Mouse (Mus musculus) midbrain, postnatal 0 days (tissue): ENCODE measurements around the gene Lgsn. TPM values are rescaled to one million over a fixed set of nuclear protein-coding genes. Genes with fewer than 3 reads are reported as not detected.

Source experiments
- ATAC-seq: fragments of 200-750 bp; cut with Nextera tagmentation; 2 replicates; pipeline ENCODE4 v1.8.0; 2017; ENCODE audit warnings: moderate number of reproducible peaks, mild to moderate bottlenecking, moderate TSS enrichment, moderate library complexity; ENCODE audit not compliant: low FRiP score
- DNase-seq: peaks from one replicate; pipeline ENCODE4 v3.0.0-alpha.2; 2015; ENCODE audit warnings: low spot score
- H3K27ac ChIP-seq: fragments of 300-500 bp; sonication (generic); 2 replicates; pipeline ENCODE4 v1.5.1; 2014; ENCODE audit warnings: low read depth, mild to moderate bottlenecking, low read length, mixed read lengths
- H3K27me3 ChIP-seq: fragments of 300-500 bp; sonication (generic); 2 replicates; pipeline ENCODE4 v1.6.1; 2014; ENCODE audit warnings: low read length, control low read depth, mixed read lengths; ENCODE audit not compliant: insufficient read depth
- H3K36me3 ChIP-seq: fragments of 300-500 bp; sonication (generic); 2 replicates; pipeline ENCODE4 v1.6.1; 2014; ENCODE audit warnings: low read length, control low read depth, mixed read lengths; ENCODE audit not compliant: insufficient read depth
- H3K4me1 ChIP-seq: fragments of 300-500 bp; sonication (generic); 2 replicates; pipeline ENCODE4 v1.6.1; 2014; ENCODE audit warnings: mild to moderate bottlenecking, control low read depth, antibody characterized with exemption, low read length, mixed read lengths; ENCODE audit not compliant: insufficient read depth
- H3K4me2 ChIP-seq: fragments of 300-500 bp; sonication (generic); 2 replicates; pipeline ENCODE4 v1.6.1; 2014; ENCODE audit warnings: low read depth, mild to moderate bottlenecking, low read length, mixed read lengths; ENCODE audit not compliant: poor library complexity, severe bottlenecking
- H3K4me3 ChIP-seq: fragments of 300-500 bp; sonication (generic); 2 replicates; pipeline ENCODE4 v1.5.1; 2014; ENCODE audit warnings: low read depth, mild to moderate bottlenecking, low read length, moderate library complexity
- H3K9ac ChIP-seq: fragments of 300-500 bp; sonication (generic); replicated peaks from 2 replicates; pipeline ENCODE4 v1.6.1; 2014; ENCODE audit warnings: mild to moderate bottlenecking, low read length, moderate library complexity, mixed read lengths; ENCODE audit not compliant: poor library complexity, severe bottlenecking
- H3K9me3 ChIP-seq: fragments of 300-500 bp; sonication (generic); 2 replicates; pipeline ENCODE4 v1.6.1; 2016; ENCODE audit warnings: low read length, control low read depth
- CTCF ChIP-seq: IDR thresholded peaks from 2 replicates; pipeline ENCODE4 v1.5.1; 2016; ENCODE audit warnings: antibody characterized with exemption, mild to moderate bottlenecking
- WGBS: fragments of 180-500 bp; shearing (Covaris S2); extraction: QIAGEN DNeasy Blood & Tissue Kit; methylation state at CpG from one replicate; pipeline ENCODE4 v1.1.7; 2014; 5-methylcytosine and 5-hydroxymethylcytosine counted together
- polyA plus RNA-seq: library from polyadenylated mRNA; unstranded; fragments of >200 nt; fragmentation: Nextera tagmentation; extraction: Ambion mirVana; gene quantifications from 2 replicates; pipeline ENCODE4 v1.2.1, GENCODE M21; 2015
- total RNA-seq: library from RNA; depleted of rRNA; stranded (reverse); fragments of >200 nt; gene quantifications from 2 replicates; pipeline ENCODE4 v1.2.3, GENCODE M21; 2014; rRNA removed

Gene Lgsn
- not detected in 2 replicates for total RNA-seq
- polyA plus RNA-seq, result not detected in 2 replicates

DNA sequence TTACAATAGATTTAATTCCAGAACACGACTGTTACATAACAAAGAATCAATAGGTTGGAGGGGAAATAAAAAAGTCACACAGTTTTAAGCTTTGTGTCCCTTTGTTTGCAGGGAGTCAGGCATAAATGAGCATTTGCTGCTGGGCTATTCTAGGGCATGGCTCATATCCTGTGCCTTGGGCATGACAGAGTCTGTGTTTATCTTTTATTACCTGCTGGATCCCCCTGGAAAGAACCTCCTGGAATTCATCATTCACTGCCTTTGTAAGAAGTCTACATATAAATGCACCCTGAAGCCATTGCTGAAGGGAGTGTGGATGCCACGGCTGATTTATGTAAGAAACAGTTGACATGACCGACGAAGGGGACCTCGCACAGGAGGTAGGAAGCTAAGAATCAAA, at the start of gene Lgsn:
Gene Lgsn, plus strand, starts transcription at position 301 of the 400 bp plus-strand sequence.
- Histone ChIP-seq H3K4me2 (no peak within 1 kb of the TSS), H3K4me3 (no peak within 1 kb of the TSS), H3K27ac (no peak within 1 kb of the TSS), H3K36me3 (no peaks in the 10 kb centered on the region), H3K9me3 (no peaks in the 10 kb centered on the region), H3K9ac (no peak within 1 kb of the TSS), H3K27me3 (no peaks in the 10 kb centered on the region), H3K4me1 (no peaks in the 10 kb centered on the region)
- ATAC-seq (no peak), DNase-seq (no peak)
- WGBS, result 66% methylated on average over 5 of the region's 5 CpGs
- TF ChIP-seq CTCF, result no peak

DNA sequence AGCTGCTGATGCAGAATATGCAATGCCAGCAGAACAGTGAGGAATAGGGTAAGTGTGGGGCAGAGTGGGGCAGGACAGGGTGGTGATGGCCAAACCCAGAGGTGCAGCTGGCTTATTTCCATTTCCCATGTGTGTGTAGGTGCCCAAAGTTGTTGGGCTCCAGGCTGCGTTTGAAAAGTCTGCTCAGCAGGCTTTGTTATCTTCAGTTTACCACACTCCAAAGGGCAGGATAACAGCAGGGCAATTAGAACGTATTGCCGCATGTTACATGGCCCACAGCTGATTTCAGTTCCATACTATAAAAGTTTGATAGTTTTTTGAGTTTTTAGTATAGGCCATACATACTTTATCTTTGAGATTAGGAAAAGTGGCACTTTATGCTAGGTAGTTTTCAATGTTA, 37.8 kb upstream of the Lgsn start:
- Histone ChIP-seq H3K4me3 (no peak overlapping the region), H3K4me1 (no peaks in the 10 kb centered on the region), H3K4me2 (no peak overlapping the region), H3K36me3 (no peaks in the 10 kb centered on the region), H3K9ac (no peak overlapping the region), H3K27me3 (no peaks in the 10 kb centered on the region), H3K9me3 (no peaks in the 10 kb centered on the region), H3K27ac (no peak overlapping the region)
- no peak for ATAC-seq
- no peak for TF ChIP-seq CTCF
- 79% methylated on average over 3 of the region's 3 CpGs for WGBS
- no peak for DNase-seq

DNA sequence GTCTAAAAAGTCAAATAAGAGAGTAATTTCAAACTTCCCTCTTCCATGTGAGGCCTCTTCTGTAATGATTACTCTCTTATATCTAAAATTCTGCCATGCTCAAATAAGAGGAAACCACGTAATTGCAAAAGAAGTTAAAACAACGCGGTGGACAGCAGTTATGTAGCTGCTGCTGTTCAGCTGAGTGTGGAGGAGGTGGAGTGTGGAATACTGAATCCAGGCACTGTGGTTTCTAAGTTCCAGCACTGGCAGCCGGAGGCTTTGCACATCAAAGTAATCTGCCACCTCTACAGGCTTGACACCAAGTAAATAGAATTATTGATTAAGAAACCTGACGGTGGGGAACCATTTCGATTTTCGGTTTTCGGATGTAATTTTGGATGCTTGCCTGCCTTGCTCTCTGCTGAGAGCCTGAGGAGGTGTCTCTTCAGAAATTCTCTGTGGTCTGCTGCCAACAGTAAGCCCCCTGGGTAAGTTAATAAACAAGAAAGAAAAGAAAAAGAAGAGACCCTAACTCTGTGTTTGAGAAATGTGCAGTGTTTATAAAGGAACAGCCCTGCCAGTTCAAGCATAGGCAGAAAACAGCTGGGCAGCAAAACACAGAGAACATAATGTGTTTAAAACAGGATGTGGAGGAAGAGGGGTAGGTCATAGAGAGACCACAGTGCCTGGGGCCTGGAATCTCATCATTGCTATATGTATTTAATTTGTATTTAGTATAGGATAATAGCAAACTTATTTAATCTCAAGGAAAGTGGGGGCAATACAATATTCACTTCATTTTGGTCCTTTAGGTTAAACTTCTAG, 33.7 kb upstream of the Lgsn start:
- no peak overlapping the region for H3K4me2 ChIP-seq
- ATAC-seq (no peak), DNase-seq (peak; percentile 4)
- H3K9ac ChIP-seq, result no peak overlapping the region
- no peaks in the 10 kb centered on the region for H3K27me3 ChIP-seq
- H3K4me3 ChIP-seq, result no peak overlapping the region
- H3K9me3 ChIP-seq, result no peaks in the 10 kb centered on the region
- WGBS, result 45% methylated on average over 8 of the region's 8 CpGs
- no peaks in the 10 kb centered on the region for H3K36me3 ChIP-seq
- H3K27ac ChIP-seq, result no peak overlapping the region
- H3K4me1 ChIP-seq, result no peaks in the 10 kb centered on the region
- no peak for TF ChIP-seq CTCF

DNA sequence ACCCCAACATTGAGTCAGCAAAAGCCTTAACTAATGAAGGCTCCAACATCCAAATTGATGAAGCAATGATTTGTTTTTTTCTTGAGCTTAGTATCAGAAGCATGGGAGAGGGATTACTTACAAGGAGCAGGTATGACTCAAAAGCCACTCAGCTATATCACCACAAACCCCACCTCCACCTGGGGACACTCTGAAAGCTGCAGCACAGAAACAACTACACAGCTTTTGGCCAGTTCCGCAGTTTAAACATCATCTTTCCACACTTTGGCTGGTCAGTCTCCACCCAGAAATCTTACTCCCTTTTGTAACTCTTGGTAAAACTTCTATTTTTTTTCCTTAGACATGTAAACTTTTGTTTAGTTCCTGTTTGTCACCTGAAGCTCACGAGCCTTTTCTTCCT, 32.6 kb upstream of the Lgsn start:
- H3K27ac ChIP-seq, result no peak overlapping the region
- H3K4me3 ChIP-seq, result no peak overlapping the region
- 80% methylated on average over 2 of the region's 2 CpGs for WGBS

DNA sequence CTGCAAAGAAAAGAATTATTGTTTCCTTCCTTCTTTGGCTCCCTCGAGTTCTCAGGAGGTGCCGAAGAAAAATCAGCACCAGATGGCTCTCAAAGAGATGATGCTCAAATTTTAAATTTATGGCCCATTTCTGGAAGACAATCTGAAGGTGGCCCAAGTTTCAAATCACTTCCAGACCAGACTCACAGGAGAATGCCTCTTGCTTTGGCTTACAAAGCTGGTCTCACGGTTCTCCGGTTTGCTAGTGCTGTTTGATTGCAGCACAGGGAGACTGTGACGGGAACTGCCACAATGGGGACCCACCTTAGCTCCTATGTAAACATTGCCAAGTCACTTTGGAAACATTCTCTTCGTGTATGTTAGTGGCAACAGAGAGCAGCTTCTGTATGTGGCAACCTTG, 26.5 kb upstream of the Lgsn start:
- 65% methylated on average over 6 of the region's 6 CpGs for WGBS
- no peak overlapping the region for H3K27ac ChIP-seq
- no peak for TF ChIP-seq CTCF
- H3K9ac ChIP-seq, result no peak overlapping the region
- H3K9me3 ChIP-seq, result no peaks in the 10 kb centered on the region
- H3K4me3 ChIP-seq, result no peak overlapping the region
- H3K36me3 ChIP-seq, result no peaks in the 10 kb centered on the region
- no peaks in the 10 kb centered on the region for H3K27me3 ChIP-seq
- ATAC-seq (no peak), DNase-seq (no peak)
- H3K4me1 ChIP-seq, result no peaks in the 10 kb centered on the region
- no peak overlapping the region for H3K4me2 ChIP-seq

More for the DNA sequence above, 32.6 kb upstream of the Lgsn start:
- Histone ChIP-seq H3K4me1 (no peaks in the 10 kb centered on the region), H3K9ac (no peak overlapping the region), H3K9me3 (no peaks in the 10 kb centered on the region), H3K36me3 (no peaks in the 10 kb centered on the region), H3K4me2 (no peak overlapping the region), H3K27me3 (no peaks in the 10 kb centered on the region)
- TF ChIP-seq CTCF, result no peak
- DNase-seq (no peak), ATAC-seq (no peak)

DNA sequence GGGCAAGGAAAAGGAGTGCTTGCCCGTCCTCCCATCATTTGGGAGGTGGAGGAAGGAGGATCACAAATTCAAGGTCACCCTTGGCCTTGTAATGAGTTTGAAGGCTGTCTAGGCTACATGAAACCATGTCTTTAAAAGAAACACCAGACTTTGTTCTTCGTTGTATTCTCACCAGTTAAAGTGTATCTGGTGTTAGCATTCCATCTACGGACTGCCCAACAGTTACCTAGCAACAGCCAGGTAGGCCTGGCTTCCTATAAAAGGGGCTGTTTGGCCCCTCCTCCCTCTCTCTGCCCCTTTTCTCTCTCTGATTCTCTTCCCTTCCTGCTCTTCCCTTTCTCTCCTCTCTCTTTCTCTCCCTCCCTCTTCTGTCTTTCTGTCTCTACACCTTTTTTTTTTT, 25.7 kb upstream of the Lgsn start:
- Histone ChIP-seq H3K4me1 (no peaks in the 10 kb centered on the region), H3K27ac (no peak overlapping the region), H3K27me3 (no peaks in the 10 kb centered on the region), H3K4me3 (no peak overlapping the region), H3K4me2 (no peak overlapping the region), H3K9ac (no peak overlapping the region), H3K9me3 (no peaks in the 10 kb centered on the region), H3K36me3 (no peaks in the 10 kb centered on the region)
- TF ChIP-seq CTCF, result no peak
- ATAC-seq, result no peak
- WGBS, result 68% methylated on average over 3 of the region's 3 CpGs
- DNase-seq, result no peak
